Mouse (Mus musculus): ENCODE results near the gene Rai1. TPM values are rescaled to one million over a fixed set of nuclear protein-coding genes. Genes with fewer than 3 reads are reported as not detected.

Rai1 gene
- polyA plus RNA-seq, 1 experiment from 2014 or later: 35.6 TPM

- 70% methylated on average over 8 of the region's 8 CpGs for WGBS
- Histone ChIP-seq H3K4me2 (replicated peaks) (no peak overlapping the region), H3K4me1 (peaks cover 20% of the 10 kb centered on the region), H3K27ac (no peak overlapping the region), H3K27me3 (no peaks in the 10 kb centered on the region), H3K4me3 (no peak overlapping the region), H3K36me3 (no peaks in the 10 kb centered on the region), H3K9me3 (no peaks in the 10 kb centered on the region), H3K9ac (no peak overlapping the region)
- ATAC-seq (ENCODE audit: insufficient number of reproducible peaks, insufficient read depth, low FRiP score, low TSS enrichment): no peak
These were observed 5.1 kb upstream of the Rai1 start for GRCm38 (mm10) chr11:60099555-60100186.

GRCm38 (mm10) chr11:60100827-60101555, 3.8 kb upstream of the Rai1 start:
- Histone ChIP-seq H3K4me2 (replicated peaks) (no peak overlapping the region), H3K4me3 (no peak overlapping the region), H3K4me1 (peaks cover 7% of the 10 kb centered on the region), H3K36me3 (no peaks in the 10 kb centered on the region), H3K27ac (no peak overlapping the region), H3K9me3 (no peaks in the 10 kb centered on the region), H3K27me3 (no peaks in the 10 kb centered on the region), H3K9ac (no peak overlapping the region)
- ATAC-seq (ENCODE audit: insufficient number of reproducible peaks, insufficient read depth, low FRiP score, low TSS enrichment): no peak
- 76% methylated on average over 4 of the region's 4 CpGs for WGBS

GRCm38 (mm10) chr11:60101986-60102385, 2.8 kb upstream of the Rai1 start:
- Histone ChIP-seq H3K27me3 (no peaks in the 10 kb centered on the region), H3K27ac (no peak overlapping the region), H3K4me3 (no peak overlapping the region), H3K4me1 (peaks cover 10% of the 10 kb centered on the region), H3K9me3 (no peaks in the 10 kb centered on the region), H3K4me2 (replicated peaks) (no peak overlapping the region), H3K36me3 (no peaks in the 10 kb centered on the region), H3K9ac (no peak overlapping the region)
- 81% methylated on average over 4 of the region's 4 CpGs for WGBS
- no peak for ATAC-seq (ENCODE audit: insufficient number of reproducible peaks, insufficient read depth, low FRiP score, low TSS enrichment)

- H3K27ac ChIP-seq: no peak overlapping the region
- 66% methylated on average over 6 of the region's 6 CpGs for WGBS
- no peak for ATAC-seq (ENCODE audit: insufficient number of reproducible peaks, insufficient read depth, low FRiP score, low TSS enrichment)
These were observed 2.1 kb upstream of the Rai1 start for GRCm38 (mm10) chr11:60102664-60103063.

GRCm38 (mm10) chr11:60103567-60103966, 1.2 kb upstream of the Rai1 start:
- Histone ChIP-seq H3K9ac (no peak overlapping the region), H3K4me1 (peaks cover 26% of the 10 kb centered on the region), H3K36me3 (no peaks in the 10 kb centered on the region), H3K27ac (no peak overlapping the region), H3K27me3 (no peaks in the 10 kb centered on the region), H3K9me3 (no peaks in the 10 kb centered on the region), H3K4me2 (replicated peaks) (no peak overlapping the region), H3K4me3 (no peak overlapping the region)
- 92% methylated on average over 7 of the region's 7 CpGs for WGBS
- no peak for ATAC-seq (ENCODE audit: insufficient number of reproducible peaks, insufficient read depth, low FRiP score, low TSS enrichment)

More at GRCm38 (mm10) chr11:60102664-60103063, 2.1 kb upstream of the Rai1 start:
- H3K4me2 ChIP-seq (replicated peaks): no peak overlapping the region
- H3K4me1 ChIP-seq: peaks cover 17% of the 10 kb centered on the region
- H3K36me3 ChIP-seq: no peaks in the 10 kb centered on the region
- H3K9ac ChIP-seq: no peak overlapping the region
- no peaks in the 10 kb centered on the region for H3K9me3 ChIP-seq
- no peaks in the 10 kb centered on the region for H3K27me3 ChIP-seq
- no peak overlapping the region for H3K4me3 ChIP-seq

GRCm38 (mm10) chr11:60105593-60106542, 1.1 kb downstream of the Rai1 start:
- H3K36me3 ChIP-seq: no peaks in the 10 kb centered on the region
- under 1% methylated on average over 78 of the region's 88 CpGs for WGBS
- no peaks in the 10 kb centered on the region for H3K9me3 ChIP-seq
- peak overlapping the region; percentile 100 for H3K9ac ChIP-seq
- peak; percentile 49; the same call in 1 of the 2 replicates for ATAC-seq (ENCODE audit: insufficient number of reproducible peaks, insufficient read depth, low FRiP score, low TSS enrichment)
- H3K4me2 ChIP-seq (replicated peaks): peak overlapping the region; percentile 68
- peak overlapping the region; percentile 99 for H3K27ac ChIP-seq
- H3K4me3 ChIP-seq: peak overlapping the region; percentile 99
- H3K27me3 ChIP-seq: no peaks in the 10 kb centered on the region
- H3K4me1 ChIP-seq: peaks cover 47% of the 10 kb centered on the region

GRCm38 (mm10) chr11:60106543-60107110, 1.8 kb downstream of the Rai1 start:
- Histone ChIP-seq H3K27me3 (no peaks in the 10 kb centered on the region), H3K27ac (peak overlapping the region; percentile 99), H3K4me3 (peak overlapping the region; percentile 99), H3K4me2 (replicated peaks) (peak overlapping the region; percentile 68), H3K36me3 (no peaks in the 10 kb centered on the region), H3K9ac (peak overlapping the region; percentile 100), H3K4me1 (peaks cover 54% of the 10 kb centered on the region), H3K9me3 (no peaks in the 10 kb centered on the region)
- WGBS: under 1% methylated on average over 14 of the region's 14 CpGs
- peak; percentile 49; the same call in 1 of the 2 replicates for ATAC-seq (ENCODE audit: insufficient number of reproducible peaks, insufficient read depth, low FRiP score, low TSS enrichment)

- Histone ChIP-seq H3K36me3 (no peaks in the 10 kb centered on the region), H3K4me3 (peak overlapping the region; percentile 99), H3K9ac (0 out of 2 replicates have a peak overlapping the region, but pooled peaks have one; percentile 100), H3K9me3 (no peaks in the 10 kb centered on the region), H3K4me1 (peaks cover 62% of the 10 kb centered on the region), H3K27me3 (no peaks in the 10 kb centered on the region), H3K27ac (peak overlapping the region; percentile 99), H3K4me2 (replicated peaks) (peak overlapping the region; percentile 68)
- no peak for ATAC-seq (ENCODE audit: insufficient number of reproducible peaks, insufficient read depth, low FRiP score, low TSS enrichment)
- WGBS: 70% methylated on average over 3 of the region's 3 CpGs
These were observed 2.6 kb downstream of the Rai1 start for GRCm38 (mm10) chr11:60107449-60107848.

GRCm38 (mm10) chr11:60108631-60109172, 3.9 kb downstream of the Rai1 start:
- H3K9ac ChIP-seq: no peak overlapping the region
- 31% methylated on average over 5 of the region's 5 CpGs for WGBS
- no peak overlapping the region for H3K4me3 ChIP-seq

GRCm38 (mm10) chr11:60110386-60110785, 5.6 kb downstream of the Rai1 start:
- Histone ChIP-seq H3K36me3 (no peaks in the 10 kb centered on the region), H3K4me2 (replicated peaks) (no peak overlapping the region), H3K4me3 (no peak overlapping the region), H3K9me3 (no peaks in the 10 kb centered on the region), H3K9ac (no peak overlapping the region), H3K27ac (no peak overlapping the region), H3K4me1 (peaks cover 84% of the 10 kb centered on the region), H3K27me3 (no peaks in the 10 kb centered on the region)
- WGBS: 75% methylated on average over 5 of the region's 5 CpGs
- ATAC-seq (ENCODE audit: insufficient number of reproducible peaks, insufficient read depth, low FRiP score, low TSS enrichment): no peak

More at GRCm38 (mm10) chr11:60108631-60109172, 3.9 kb downstream of the Rai1 start:
- H3K4me2 ChIP-seq (replicated peaks): peak overlapping the region; percentile 27
- H3K9me3 ChIP-seq: no peaks in the 10 kb centered on the region
- ATAC-seq (ENCODE audit: insufficient number of reproducible peaks, insufficient read depth, low FRiP score, low TSS enrichment): no peak
- H3K27me3 ChIP-seq: no peaks in the 10 kb centered on the region
- H3K36me3 ChIP-seq: no peaks in the 10 kb centered on the region
- peak overlapping the region; percentile 70 for H3K27ac ChIP-seq
- H3K4me1 ChIP-seq: peaks cover 70% of the 10 kb centered on the region

GRCm38 (mm10) chr11:60111576-60111975, 6.8 kb downstream of the Rai1 start:
- WGBS: 88% methylated on average over 2 of the region's 2 CpGs
- no peak for ATAC-seq (ENCODE audit: insufficient number of reproducible peaks, insufficient read depth, low FRiP score, low TSS enrichment)
- Histone ChIP-seq H3K4me3 (no peak overlapping the region), H3K9ac (no peak overlapping the region), H3K4me1 (peaks cover 92% of the 10 kb centered on the region), H3K9me3 (no peaks in the 10 kb centered on the region), H3K4me2 (replicated peaks) (no peak overlapping the region), H3K36me3 (no peaks in the 10 kb centered on the region), H3K27ac (0 out of 2 replicates have a peak overlapping the region, but pooled peaks have one; percentile 6), H3K27me3 (no peaks in the 10 kb centered on the region)

Measured in embryonic facial prominence, embryonic 12.5 days (tissue).